Mouse (Mus musculus): ENCODE results near the gene Robo1. TPM values are rescaled to one million over a fixed set of nuclear protein-coding genes. Genes with fewer than 3 reads are reported as not detected.

Gene Robo1
- polyA plus RNA-seq, 1 experiment from 2014 or later = 26.8 TPM

DNA sequence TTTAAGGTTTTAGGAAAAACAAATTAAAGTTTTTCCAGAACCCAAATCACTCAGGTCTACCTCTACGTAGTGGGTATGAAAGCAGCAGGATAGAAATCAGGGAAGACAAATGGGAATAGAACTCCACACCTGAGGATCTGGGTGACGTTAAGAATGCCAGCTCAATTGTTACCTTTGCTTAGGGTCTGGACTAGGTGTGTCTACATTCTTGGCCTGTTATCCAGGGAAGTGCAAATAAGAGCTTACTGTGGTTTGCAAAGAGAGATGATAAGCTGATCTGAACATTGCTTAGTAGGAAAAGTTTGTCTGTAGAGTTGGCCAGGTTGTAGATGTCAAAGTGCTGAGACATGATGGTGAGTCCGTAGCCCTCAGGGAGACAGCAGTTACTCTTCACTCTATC, 754.4 kb downstream of the Robo1 start:
- H3K9ac ChIP-seq (ENCODE audit: low read length) = no peak overlapping the region
- 68% methylated on average over 3 of the region's 3 CpGs for WGBS
- no peak overlapping the region for H3K4me3 ChIP-seq (ENCODE audit: low read length)
- no peaks in the 10 kb centered on the region for H3K36me3 ChIP-seq (ENCODE audit: control insufficient read depth, insufficient read depth, low read length)
- H3K9me3 ChIP-seq (ENCODE audit: control insufficient read depth, low read length) = no peaks in the 10 kb centered on the region
- no peak overlapping the region for H3K27ac ChIP-seq (ENCODE audit: low read length)
- no peak overlapping the region for H3K4me2 ChIP-seq (ENCODE audit: low read depth, low read length)
- no peaks in the 10 kb centered on the region for H3K4me1 ChIP-seq (replicated peaks; ENCODE audit: control insufficient read depth, insufficient read depth, low read length)
- no peaks in the 10 kb centered on the region for H3K27me3 ChIP-seq (ENCODE audit: control insufficient read depth, insufficient read depth, low read depth, low read length)
- ATAC-seq (ENCODE audit: low read depth) = no peak

DNA sequence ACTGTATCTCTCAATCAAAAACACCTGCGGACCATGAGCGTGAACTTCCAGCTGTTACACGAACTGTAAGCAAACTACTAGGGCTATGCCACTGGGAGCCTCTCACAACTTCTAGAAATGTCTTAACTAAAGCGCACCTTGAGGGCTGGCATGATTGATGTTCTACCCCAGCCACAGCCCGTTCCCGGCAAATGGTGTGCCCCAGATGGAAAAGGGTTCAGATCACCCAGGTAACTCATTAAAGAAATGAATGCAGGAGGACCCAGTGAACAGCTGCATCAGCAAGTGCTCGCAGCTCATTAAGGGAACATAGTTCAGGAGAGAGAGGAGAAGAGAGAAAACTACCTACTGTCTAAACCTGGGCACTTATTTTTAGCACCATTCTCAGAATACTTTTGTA, 759.7 kb downstream of the Robo1 start:
- no peak for ATAC-seq (ENCODE audit: low read depth)
- Histone ChIP-seq H3K9me3 (ENCODE audit: control insufficient read depth, low read length) (no peaks in the 10 kb centered on the region; the same call in 1 of the 2 replicates), H3K4me3 (ENCODE audit: low read length) (no peak overlapping the region), H3K4me1 (replicated peaks; ENCODE audit: control insufficient read depth, insufficient read depth, low read length) (no peaks in the 10 kb centered on the region), H3K9ac (ENCODE audit: low read length) (no peak overlapping the region), H3K4me2 (ENCODE audit: low read depth, low read length) (no peak overlapping the region), H3K27ac (ENCODE audit: low read length) (no peak overlapping the region), H3K36me3 (ENCODE audit: control insufficient read depth, insufficient read depth, low read length) (no peaks in the 10 kb centered on the region), H3K27me3 (ENCODE audit: control insufficient read depth, insufficient read depth, low read depth, low read length) (no peaks in the 10 kb centered on the region)
- WGBS = 67% methylated on average over 7 of the region's 7 CpGs

DNA sequence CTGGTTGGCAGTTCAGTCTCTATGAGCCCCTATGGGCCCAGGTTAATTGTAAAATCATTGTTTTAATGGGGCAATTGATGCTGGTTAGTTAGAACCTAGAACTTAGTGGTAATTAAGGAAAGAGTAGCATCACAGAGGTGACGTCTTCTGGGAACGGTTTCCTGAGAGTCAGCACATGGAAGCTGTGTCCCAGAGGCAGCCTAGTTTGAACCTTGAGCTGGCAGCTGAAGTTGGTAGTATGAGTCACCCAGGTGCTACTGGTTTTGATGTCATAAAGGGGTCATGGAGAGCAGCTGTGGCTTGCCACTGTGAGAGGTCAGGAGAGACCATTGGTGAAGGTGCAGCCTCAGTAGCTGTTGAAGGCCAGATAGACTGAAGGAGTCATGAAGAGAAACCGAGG, 763.9 kb downstream of the Robo1 start:
- 96% methylated on average over 3 of the region's 3 CpGs for WGBS

DNA sequence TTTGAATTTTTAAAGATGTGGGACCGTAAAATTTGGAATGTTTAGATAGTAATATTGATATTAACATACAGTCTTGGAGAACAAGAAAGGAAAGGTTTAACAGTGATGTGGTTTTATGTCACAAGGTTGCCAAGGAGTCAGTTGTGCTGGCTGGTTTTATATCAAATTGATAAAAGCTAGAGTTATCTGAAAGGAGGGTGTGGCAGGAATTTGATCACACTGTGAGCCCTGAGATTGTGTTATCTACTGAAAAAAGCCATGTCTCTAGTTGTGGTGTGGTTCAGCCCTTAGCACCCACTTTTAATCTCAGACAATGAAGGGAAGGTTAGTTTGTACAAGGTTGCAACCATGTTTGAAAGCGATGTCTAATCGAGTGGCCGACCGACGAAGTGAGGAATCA, 764.8 kb downstream of the Robo1 start:
- H3K4me1 ChIP-seq (replicated peaks; ENCODE audit: control insufficient read depth, insufficient read depth, low read length) = no peaks in the 10 kb centered on the region
- H3K27me3 ChIP-seq (ENCODE audit: control insufficient read depth, insufficient read depth, low read depth, low read length) = no peaks in the 10 kb centered on the region
- ATAC-seq (ENCODE audit: low read depth) = no peak
- H3K27ac ChIP-seq (ENCODE audit: low read length) = no peak overlapping the region
- H3K9me3 ChIP-seq (ENCODE audit: control insufficient read depth, low read length) = no peaks in the 10 kb centered on the region; the same call in 1 of the 2 replicates
- H3K9ac ChIP-seq (ENCODE audit: low read length) = no peak overlapping the region
- no peak overlapping the region for H3K4me3 ChIP-seq (ENCODE audit: low read length)
- no peak overlapping the region for H3K4me2 ChIP-seq (ENCODE audit: low read depth, low read length)
- 92% methylated on average over 6 of the region's 6 CpGs for WGBS
- H3K36me3 ChIP-seq (ENCODE audit: control insufficient read depth, insufficient read depth, low read length) = no peaks in the 10 kb centered on the region

More for the DNA sequence above, 763.9 kb downstream of the Robo1 start:
- Histone ChIP-seq H3K4me1 (replicated peaks; ENCODE audit: control insufficient read depth, insufficient read depth, low read length) (no peaks in the 10 kb centered on the region), H3K4me2 (ENCODE audit: low read depth, low read length) (no peak overlapping the region), H3K27me3 (ENCODE audit: control insufficient read depth, insufficient read depth, low read depth, low read length) (no peaks in the 10 kb centered on the region), H3K9ac (ENCODE audit: low read length) (no peak overlapping the region), H3K36me3 (ENCODE audit: control insufficient read depth, insufficient read depth, low read length) (no peaks in the 10 kb centered on the region), H3K9me3 (ENCODE audit: control insufficient read depth, low read length) (no peaks in the 10 kb centered on the region; the same call in 1 of the 2 replicates), H3K4me3 (ENCODE audit: low read length) (no peak overlapping the region), H3K27ac (ENCODE audit: low read length) (no peak overlapping the region)
- ATAC-seq (ENCODE audit: low read depth) = no peak

DNA sequence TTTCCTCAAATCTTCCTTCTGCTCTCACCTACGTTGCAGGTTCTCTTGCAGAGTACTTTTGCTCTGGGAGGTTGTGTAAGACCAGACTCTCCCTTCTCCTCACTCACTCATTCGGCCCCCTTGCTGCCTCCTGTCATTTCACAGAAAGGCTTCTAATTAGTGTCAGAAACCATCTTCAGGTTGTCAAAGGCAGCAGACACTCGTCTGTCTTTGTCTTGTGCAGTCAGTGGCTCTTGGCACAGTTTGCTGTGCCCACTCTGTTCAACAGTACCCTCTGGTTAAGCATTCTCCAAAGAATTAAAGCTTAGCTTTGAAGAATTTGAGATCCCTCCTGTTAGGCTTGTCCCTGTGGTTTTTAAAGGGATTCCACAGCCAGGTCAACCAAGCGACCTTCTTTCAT, 774.3 kb downstream of the Robo1 start:
- 83% methylated on average over 4 of the region's 4 CpGs for WGBS
- H3K27me3 ChIP-seq (ENCODE audit: control insufficient read depth, insufficient read depth, low read depth, low read length) = no peaks in the 10 kb centered on the region
- ATAC-seq (ENCODE audit: low read depth) = no peak
- no peaks in the 10 kb centered on the region for H3K9me3 ChIP-seq (ENCODE audit: control insufficient read depth, low read length)
- H3K4me3 ChIP-seq (ENCODE audit: low read length) = no peak overlapping the region
- H3K4me2 ChIP-seq (ENCODE audit: low read depth, low read length) = no peak overlapping the region
- no peak overlapping the region for H3K27ac ChIP-seq (ENCODE audit: low read length)
- no peaks in the 10 kb centered on the region for H3K36me3 ChIP-seq (ENCODE audit: control insufficient read depth, insufficient read depth, low read length)
- H3K9ac ChIP-seq (ENCODE audit: low read length) = no peak overlapping the region
- no peaks in the 10 kb centered on the region for H3K4me1 ChIP-seq (replicated peaks; ENCODE audit: control insufficient read depth, insufficient read depth, low read length)

DNA sequence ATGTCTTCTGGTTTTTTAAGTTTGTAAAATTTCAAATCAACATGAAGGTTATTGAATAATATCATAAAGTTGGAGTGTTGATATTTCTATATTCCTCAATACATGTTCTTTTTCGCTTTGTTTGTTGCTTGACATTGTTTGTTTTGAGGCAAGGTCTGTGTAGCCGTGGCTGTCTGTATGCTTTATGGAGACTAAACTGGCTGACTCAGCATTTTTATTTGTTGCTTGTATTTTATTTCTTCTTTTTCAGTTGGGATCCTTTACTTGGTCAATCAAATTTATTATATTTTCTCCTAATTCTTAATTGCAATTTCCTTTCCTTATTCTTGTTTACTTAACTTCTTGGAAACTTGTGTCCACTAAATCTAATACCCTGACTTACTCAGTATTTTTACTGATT, 775.0 kb downstream of the Robo1 start:
- no peak for ATAC-seq (ENCODE audit: low read depth)
- 91% methylated on average over 2 of the region's 2 CpGs for WGBS
- no peaks in the 10 kb centered on the region for H3K27me3 ChIP-seq (ENCODE audit: control insufficient read depth, insufficient read depth, low read depth, low read length)
- no peak overlapping the region for H3K4me2 ChIP-seq (ENCODE audit: low read depth, low read length)
- H3K4me3 ChIP-seq (ENCODE audit: low read length) = no peak overlapping the region
- no peaks in the 10 kb centered on the region for H3K9me3 ChIP-seq (ENCODE audit: control insufficient read depth, low read length)
- H3K4me1 ChIP-seq (replicated peaks; ENCODE audit: control insufficient read depth, insufficient read depth, low read length) = no peaks in the 10 kb centered on the region
- no peak overlapping the region for H3K27ac ChIP-seq (ENCODE audit: low read length)
- no peak overlapping the region for H3K9ac ChIP-seq (ENCODE audit: low read length)
- H3K36me3 ChIP-seq (ENCODE audit: control insufficient read depth, insufficient read depth, low read length) = no peaks in the 10 kb centered on the region

Data from lung, embryonic 16.5 days (tissue).